Mouse (Mus musculus) hindbrain, embryonic 12.5 days (tissue): Measurements from ENCODE around the gene Ppp1r9b. TPM values are rescaled to one million over a fixed set of nuclear protein-coding genes. Genes with fewer than 3 reads are reported as not detected.

Experiments used
- ATAC-seq: fragments of 200-750 bp; cut with Nextera tagmentation; 2 replicates; pipeline ENCODE4 v1.8.0; 2017; ENCODE audit warnings: moderate TSS enrichment; ENCODE audit not compliant: low FRiP score
- H3K27ac ChIP-seq: fragments of 300-500 bp; sonication (generic); 2 replicates; pipeline ENCODE4 v1.5.1; 2016; ENCODE audit warnings: mild to moderate bottlenecking
- H3K27me3 ChIP-seq: fragments of 300-500 bp; sonication (generic); 2 replicates; pipeline ENCODE4 v1.6.1; 2016; ENCODE audit warnings: mild to moderate bottlenecking
- H3K36me3 ChIP-seq: fragments of 300-500 bp; sonication (generic); 2 replicates; pipeline ENCODE4 v1.6.1; 2016; ENCODE audit warnings: mild to moderate bottlenecking
- H3K4me1 ChIP-seq: fragments of 300-500 bp; sonication (generic); 2 replicates; pipeline ENCODE4 v1.6.1; 2016
- H3K4me2 ChIP-seq: fragments of 300-500 bp; sonication (generic); replicated peaks from 2 replicates; pipeline ENCODE4 v1.6.1; 2016; ENCODE audit warnings: mild to moderate bottlenecking
- H3K4me3 ChIP-seq: fragments of 300-500 bp; sonication (generic); 2 replicates; pipeline ENCODE4 v1.5.1; 2016; ENCODE audit warnings: mild to moderate bottlenecking
- H3K9ac ChIP-seq: fragments of 300-500 bp; sonication (generic); 2 replicates; pipeline ENCODE4 v1.6.1; 2016; ENCODE audit warnings: mild to moderate bottlenecking, moderate library complexity
- H3K9me3 ChIP-seq: fragments of 300-500 bp; sonication (generic); replicated peaks from 2 replicates; pipeline ENCODE4 v1.6.1; 2016; ENCODE audit warnings: mild to moderate bottlenecking
- WGBS: fragments of 180-500 bp; shearing (Covaris S2); methylation state at CpG from one replicate; pipeline ENCODE4 v1.1.7; 2016; 5-methylcytosine and 5-hydroxymethylcytosine counted together
- polyA plus RNA-seq: library from polyadenylated mRNA; unstranded; fragments of >200 nt; fragmentation: Nextera tagmentation; extraction: Ambion mirVana; gene quantifications from 2 replicates; pipeline ENCODE4 v1.2.1, GENCODE M21; 2016

Ppp1r9b gene
- polyA plus RNA-seq, 1 experiment from 2014 or later, result 16.8 TPM

DNA sequence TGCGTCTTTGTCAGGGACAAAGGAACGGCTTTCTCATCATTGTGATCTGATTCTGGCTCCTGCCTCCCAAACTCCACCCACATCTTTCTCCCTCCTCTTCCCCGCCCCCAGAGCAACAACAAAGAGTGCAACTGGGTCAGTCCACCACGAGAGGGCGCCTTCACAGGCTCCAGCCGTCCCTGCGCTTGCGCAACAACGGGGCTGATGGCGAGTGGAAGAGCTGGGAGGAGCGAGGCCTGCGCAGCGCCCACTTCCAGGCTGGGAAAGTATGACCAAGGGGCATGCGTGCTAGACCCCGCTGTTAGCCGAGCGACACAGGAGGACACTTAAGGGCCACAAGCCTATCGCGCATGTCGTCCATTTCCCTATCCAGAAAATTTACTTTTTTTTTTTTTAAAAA is 11.9 kb upstream of the Ppp1r9b start:
- Histone ChIP-seq H3K4me2 (peak overlapping the region; percentile 44), H3K4me1 (peaks cover 14% of the 10 kb centered on the region), H3K9me3 (no peaks in the 10 kb centered on the region), H3K27me3 (no peaks in the 10 kb centered on the region), H3K27ac (peak overlapping the region; percentile 91), H3K9ac (0 out of 2 replicates have a peak overlapping the region, but pooled peaks have one; percentile 46), H3K36me3 (no peaks in the 10 kb centered on the region), H3K4me3 (peak overlapping the region; percentile 10; the same call in 1 of the 2 replicates)
- under 1% methylated on average over 20 of the region's 20 CpGs for WGBS
- peak; percentile 96 for ATAC-seq

- 0 out of 2 replicates have a peak overlapping the region, but pooled peaks have one; percentile 19 for H3K9ac ChIP-seq
- peak overlapping the region; percentile 44 for H3K4me2 ChIP-seq
- H3K4me3 ChIP-seq, result peak overlapping the region; percentile 10; the same call in 1 of the 2 replicates
- peaks cover 14% of the 10 kb centered on the region for H3K4me1 ChIP-seq
- H3K27me3 ChIP-seq, result no peaks in the 10 kb centered on the region
- no peak overlapping the region; the same call in 1 of the 2 replicates for H3K27ac ChIP-seq
- no peaks in the 10 kb centered on the region for H3K36me3 ChIP-seq
- H3K9me3 ChIP-seq, result no peaks in the 10 kb centered on the region
- ATAC-seq, result peak; percentile 30; the same call in 1 of the 2 replicates
- WGBS, result 75% methylated on average over 11 of the region's 11 CpGs
Observed at GRCm38 (mm10) chr11:94979462-94980179, 11.2 kb upstream of the Ppp1r9b start.

DNA sequence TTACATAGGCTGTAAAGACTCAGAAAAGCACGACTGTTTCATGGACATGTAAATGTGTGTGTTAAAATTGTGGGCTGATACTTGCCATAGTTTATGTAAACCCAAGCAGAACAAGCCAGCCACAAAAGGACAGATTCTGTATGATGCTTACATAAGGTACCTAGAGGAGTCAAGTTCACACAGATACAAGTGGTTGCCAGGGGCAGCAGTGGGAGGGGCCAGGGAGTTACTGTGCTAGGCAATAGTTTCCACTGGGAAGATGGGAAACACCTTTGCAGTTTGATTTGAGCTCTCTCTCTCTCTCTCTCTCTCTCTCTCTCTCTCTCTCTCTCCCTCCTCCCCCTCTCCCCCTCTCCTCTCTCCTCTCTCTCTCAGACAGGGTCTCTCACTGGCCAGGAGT is 5.7 kb upstream of the Ppp1r9b start:
- Histone ChIP-seq H3K4me2 (no peak overlapping the region), H3K27ac (no peak overlapping the region), H3K36me3 (no peaks in the 10 kb centered on the region), H3K27me3 (no peaks in the 10 kb centered on the region), H3K4me3 (no peak overlapping the region), H3K9me3 (no peaks in the 10 kb centered on the region), H3K9ac (no peak overlapping the region), H3K4me1 (peaks cover 20% of the 10 kb centered on the region)
- no peak for ATAC-seq
- 55% methylated on average over 1 of the region's 1 CpGs for WGBS

- Histone ChIP-seq H3K27me3 (no peaks in the 10 kb centered on the region), H3K4me1 (peaks cover 26% of the 10 kb centered on the region)
- WGBS, result 73% methylated on average over 5 of the region's 5 CpGs
Observed at GRCm38 (mm10) chr11:94985822-94986221, 5.0 kb upstream of the Ppp1r9b start.

DNA sequence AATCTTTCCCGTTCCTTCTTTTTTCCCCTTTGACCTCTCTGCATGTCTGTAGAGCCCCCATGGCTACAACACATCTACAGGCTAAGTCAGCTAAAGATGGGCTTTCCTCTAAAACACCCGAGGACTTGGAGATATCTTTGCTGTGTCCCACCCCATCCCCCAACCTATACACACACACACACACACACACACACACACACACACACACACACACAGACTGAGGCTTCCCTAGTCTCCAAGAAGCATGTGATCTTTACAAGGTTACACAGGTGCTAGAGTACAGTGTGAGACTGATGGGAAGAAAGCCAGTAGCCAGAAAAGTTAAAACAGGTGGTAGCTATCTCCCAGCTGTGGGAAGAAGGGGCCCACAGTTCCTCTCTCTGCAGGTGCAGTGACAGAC is 4.4 kb upstream of the Ppp1r9b start:
- Histone ChIP-seq H3K9me3 (no peaks in the 10 kb centered on the region), H3K4me1 (peaks cover 26% of the 10 kb centered on the region), H3K4me2 (no peak overlapping the region), H3K4me3 (no peak overlapping the region), H3K9ac (no peak overlapping the region), H3K36me3 (no peaks in the 10 kb centered on the region), H3K27me3 (no peaks in the 10 kb centered on the region), H3K27ac (no peak overlapping the region)
- 62% methylated on average over 2 of the region's 2 CpGs for WGBS
- ATAC-seq, result no peak

More at GRCm38 (mm10) chr11:94985822-94986221, 5.0 kb upstream of the Ppp1r9b start:
- no peak overlapping the region for H3K9ac ChIP-seq
- H3K9me3 ChIP-seq, result no peaks in the 10 kb centered on the region
- no peak for ATAC-seq
- no peaks in the 10 kb centered on the region for H3K36me3 ChIP-seq
- H3K27ac ChIP-seq, result no peak overlapping the region
- no peak overlapping the region for H3K4me2 ChIP-seq
- no peak overlapping the region for H3K4me3 ChIP-seq

- peaks cover 29% of the 10 kb centered on the region for H3K4me1 ChIP-seq
- H3K9me3 ChIP-seq, result no peaks in the 10 kb centered on the region
- no peak overlapping the region for H3K4me2 ChIP-seq
- no peak overlapping the region for H3K4me3 ChIP-seq
- H3K27ac ChIP-seq, result no peak overlapping the region
- H3K27me3 ChIP-seq, result no peaks in the 10 kb centered on the region
- ATAC-seq, result no peak
- WGBS, result 46% methylated on average over 6 of the region's 6 CpGs
- H3K36me3 ChIP-seq, result no peaks in the 10 kb centered on the region
- H3K9ac ChIP-seq, result no peak overlapping the region
Observed at GRCm38 (mm10) chr11:94987341-94987740, 3.5 kb upstream of the Ppp1r9b start.

DNA sequence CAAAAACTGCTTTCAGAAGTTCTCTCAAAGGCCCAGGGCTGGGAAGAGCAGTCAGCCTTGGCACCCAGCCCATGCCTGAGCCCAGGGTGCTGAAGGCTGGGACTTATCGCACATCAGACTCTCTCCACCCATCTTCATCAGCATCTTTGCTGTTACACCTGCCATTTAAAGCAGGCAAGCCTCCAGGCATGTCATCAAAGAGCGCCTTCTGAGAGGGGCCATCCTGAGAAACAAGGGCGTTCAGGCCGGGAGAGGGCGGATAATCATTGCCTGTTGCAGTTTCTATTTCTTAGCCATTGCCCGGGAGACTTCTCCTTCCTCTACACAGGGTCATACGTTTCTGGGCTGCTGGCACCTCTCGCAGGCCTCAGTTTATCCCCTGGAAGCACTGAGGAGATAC is 3.0 kb upstream of the Ppp1r9b start:
- Histone ChIP-seq H3K36me3 (no peaks in the 10 kb centered on the region), H3K4me2 (no peak overlapping the region), H3K27ac (no peak overlapping the region), H3K4me1 (peaks cover 34% of the 10 kb centered on the region), H3K4me3 (no peak overlapping the region), H3K9ac (no peak overlapping the region), H3K9me3 (no peaks in the 10 kb centered on the region), H3K27me3 (no peaks in the 10 kb centered on the region)
- WGBS, result 86% methylated on average over 8 of the region's 8 CpGs
- no peak for ATAC-seq

DNA sequence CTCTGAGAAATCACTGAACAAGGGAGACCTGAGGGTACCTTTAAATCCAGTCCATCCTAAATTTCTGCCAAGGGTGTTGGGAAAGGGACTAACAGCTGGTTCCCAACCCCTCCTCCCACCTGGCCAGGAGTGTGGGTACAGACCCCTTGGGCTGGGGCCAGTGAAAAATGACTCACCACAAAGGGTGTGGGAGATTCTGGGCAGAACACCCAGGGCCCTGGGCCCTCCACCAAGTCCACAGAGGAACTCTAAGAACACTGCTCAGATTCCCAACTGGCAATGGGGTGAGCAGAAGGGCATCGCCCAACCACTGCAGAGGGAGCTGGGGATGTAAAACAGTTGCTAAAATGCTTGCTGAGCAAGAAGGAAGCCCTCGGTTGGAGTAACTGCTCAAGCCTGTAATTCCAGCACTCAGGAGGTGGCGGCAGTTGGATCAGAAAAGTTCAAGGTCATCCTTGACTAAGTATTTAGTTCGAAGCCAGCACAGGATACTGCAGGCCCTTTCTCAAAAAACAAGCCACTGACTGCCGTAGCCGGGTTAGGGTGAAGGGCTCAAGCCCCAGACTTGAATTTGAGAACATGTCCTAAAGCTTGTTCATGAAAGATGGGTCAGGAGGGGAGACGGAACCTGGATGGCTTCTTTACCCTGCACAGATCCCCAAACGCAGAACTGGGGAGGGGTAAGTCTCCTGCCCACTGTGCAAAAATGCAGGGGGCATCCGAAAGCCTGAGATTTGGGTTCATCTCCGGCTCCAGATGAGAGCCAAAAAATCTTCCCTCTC is 1.9 kb upstream of the Ppp1r9b start:
- Histone ChIP-seq H3K4me2 (peak overlapping the region; percentile 93), H3K36me3 (no peaks in the 10 kb centered on the region), H3K27me3 (no peaks in the 10 kb centered on the region), H3K4me1 (peaks cover 45% of the 10 kb centered on the region), H3K9me3 (no peaks in the 10 kb centered on the region), H3K27ac (peak overlapping the region; percentile 95), H3K9ac (peak overlapping the region; percentile 65), H3K4me3 (peak overlapping the region; percentile 93)
- no peak for ATAC-seq
- WGBS, result 15% methylated on average over 10 of the region's 10 CpGs

GRCm38 (mm10) chr11:94989562-94990017 is 1.2 kb upstream of the Ppp1r9b start:
- Histone ChIP-seq H3K27ac (peak overlapping the region; percentile 95), H3K4me2 (peak overlapping the region; percentile 93), H3K9me3 (no peaks in the 10 kb centered on the region), H3K9ac (peak overlapping the region; percentile 65), H3K36me3 (no peaks in the 10 kb centered on the region), H3K4me3 (peak overlapping the region; percentile 93), H3K27me3 (no peaks in the 10 kb centered on the region), H3K4me1 (peaks cover 51% of the 10 kb centered on the region)
- 0% methylated on average over 12 of the region's 12 CpGs for WGBS
- peak; percentile 57 for ATAC-seq

GRCm38 (mm10) chr11:94990102-94990748 is 610 bp upstream of the Ppp1r9b start:
- Histone ChIP-seq H3K27ac (peak overlapping the region; percentile 95), H3K9ac (peak overlapping the region; percentile 53), H3K9me3 (no peaks in the 10 kb centered on the region), H3K4me1 (peaks cover 57% of the 10 kb centered on the region), H3K4me3 (peak overlapping the region; percentile 93), H3K36me3 (no peaks in the 10 kb centered on the region), H3K4me2 (peak overlapping the region; percentile 93), H3K27me3 (no peaks in the 10 kb centered on the region)
- WGBS, result 47% methylated on average over 6 of the region's 6 CpGs
- ATAC-seq, result no peak

DNA sequence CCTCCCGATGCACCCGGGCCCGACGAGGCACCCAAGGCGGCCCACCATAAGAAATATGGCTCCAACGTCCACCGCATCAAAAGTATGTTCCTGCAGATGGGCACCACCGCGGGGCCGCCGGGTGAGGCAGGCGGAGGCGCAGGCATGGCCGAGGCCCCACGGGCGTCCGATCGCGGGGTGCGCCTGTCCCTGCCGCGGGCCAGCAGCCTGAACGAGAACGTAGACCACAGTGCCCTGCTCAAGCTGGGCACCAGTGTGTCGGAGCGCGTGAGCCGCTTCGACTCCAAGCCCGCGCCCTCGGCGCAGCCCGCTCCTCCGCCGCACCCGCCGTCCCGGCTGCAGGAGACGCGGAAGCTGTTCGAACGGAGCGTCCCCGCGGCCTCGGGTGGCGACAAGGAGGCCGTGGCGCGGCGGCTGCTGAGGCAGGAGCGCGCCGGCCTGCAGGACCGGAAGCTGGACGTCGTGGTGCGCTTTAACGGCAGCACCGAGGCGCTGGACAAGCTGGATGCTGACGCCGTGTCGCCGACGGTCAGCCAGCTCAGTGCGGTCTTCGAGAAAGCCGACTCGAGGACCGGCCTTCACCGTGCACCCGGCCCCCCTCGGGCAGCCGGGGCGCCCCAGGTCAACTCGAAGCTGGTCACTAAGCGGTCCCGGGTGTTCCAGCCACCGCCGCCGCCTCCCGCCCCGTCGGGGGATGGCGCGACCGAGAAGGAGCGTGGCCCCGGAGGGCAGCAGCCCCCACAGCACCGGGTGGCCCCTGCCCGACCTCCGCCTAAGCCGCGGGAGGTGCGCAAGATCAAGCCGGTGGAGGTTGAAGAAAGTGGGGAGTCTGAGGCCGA is 1.0 kb downstream of the Ppp1r9b start:
- ATAC-seq, result no peak
- Histone ChIP-seq H3K4me2 (peak overlapping the region; percentile 93), H3K4me3 (peak overlapping the region; percentile 93), H3K9me3 (no peaks in the 10 kb centered on the region), H3K27me3 (no peaks in the 10 kb centered on the region), H3K9ac (peak overlapping the region; percentile 97), H3K27ac (peak overlapping the region; percentile 95), H3K4me1 (peaks cover 73% of the 10 kb centered on the region), H3K36me3 (peaks cover 9% of the 10 kb centered on the region)
- WGBS, result under 1% methylated on average over 98 of the region's 99 CpGs
